Comparison of ENCODE assay signal across 16 mouse cellular contexts in genomic region chr15:93994542-93994941, GRCm38 (mm10).
"Had no signal": no experiment of that assay in that cellular context is flagged by ENCODE, and none has a peak within 500 bp of the region (broad histone marks: within the 10 kb centered on the region; RNA-seq: fewer than 3 reads in every experiment).

No protein-coding gene starts in this region.

- H3K27me3 ChIP-seq: midbrain, embryonic 12.5 days; neural tube, embryonic 13.5 days; neural tube, embryonic 15.5 days; stomach, embryonic 15.5 days had no signal

- H3K4me3 ChIP-seq: midbrain, embryonic 10.5 days; midbrain, embryonic 12.5 days; myocyte; neural tube, embryonic 13.5 days; neural tube, embryonic 15.5 days; stomach, embryonic 15.5 days had no signal

- H3K4me2 ChIP-seq: lung, embryonic 14.5 days; midbrain, embryonic 12.5 days; neural tube, embryonic 13.5 days; neural tube, embryonic 15.5 days; stomach, embryonic 15.5 days had no signal

- H3K27ac ChIP-seq: midbrain, embryonic 10.5 days; midbrain, embryonic 12.5 days; neural tube, embryonic 13.5 days; neural tube, embryonic 15.5 days; stomach, embryonic 15.5 days; stomach, postnatal 0 days had no signal

- DNase-seq: lung, adult 18-20 months; lung, embryonic 14.5 days; lung, postnatal 10 days; lung, postnatal 4 days; right cerebral cortex, postnatal 14 days; thymus, adult 2 months; thymus, postnatal 25 days; thymus, postnatal 4 days had no signal

- ATAC-seq: midbrain, embryonic 16.5 days had no signal

- H3K9ac ChIP-seq: lung, embryonic 14.5 days; midbrain, embryonic 12.5 days; neural tube, embryonic 13.5 days; neural tube, embryonic 15.5 days; stomach, embryonic 15.5 days had no signal

- H3K9me3 ChIP-seq: midbrain, embryonic 10.5 days; midbrain, embryonic 12.5 days; neural tube, embryonic 13.5 days; neural tube, embryonic 15.5 days; stomach, embryonic 15.5 days had no signal

- H3K36me3 ChIP-seq: midbrain, embryonic 10.5 days; midbrain, embryonic 12.5 days; neural tube, embryonic 13.5 days; neural tube, embryonic 15.5 days; stomach, embryonic 15.5 days had no signal

- H3K4me1 ChIP-seq: neural tube, embryonic 15.5 days; stomach, embryonic 15.5 days had no signal
